Mouse (Mus musculus) urinary bladder, postnatal 25 days (tissue): ENCODE measurements around the gene Pou2f3.

ENCODE experiments used
- DNase-seq: peaks from one replicate; pipeline ENCODE4 v3.0.0; 2022; ENCODE audit warnings: low spot score

Pou2f3 gene

GRCm38 (mm10) chr9:43076163-43076562 lies 134.0 kb downstream of the Pou2f3 start:
- no peak for DNase-seq

- DNase-seq: no peak
Measured at GRCm38 (mm10) chr9:43074611-43075010, 135.6 kb downstream of the Pou2f3 start.
